Mouse (Mus musculus) urinary bladder, adult 18-20 months (tissue): Measurements from ENCODE around the gene Tssk6.

ENCODE experiments used
- DNase-seq, 2 experiments: peaks; one replicate each; pipeline ENCODE4 v3.0.0; 2022; ENCODE audit warnings: low spot score in 2 of 2, mixed read lengths in 2 of 2

The Tssk6 gene

DNA sequence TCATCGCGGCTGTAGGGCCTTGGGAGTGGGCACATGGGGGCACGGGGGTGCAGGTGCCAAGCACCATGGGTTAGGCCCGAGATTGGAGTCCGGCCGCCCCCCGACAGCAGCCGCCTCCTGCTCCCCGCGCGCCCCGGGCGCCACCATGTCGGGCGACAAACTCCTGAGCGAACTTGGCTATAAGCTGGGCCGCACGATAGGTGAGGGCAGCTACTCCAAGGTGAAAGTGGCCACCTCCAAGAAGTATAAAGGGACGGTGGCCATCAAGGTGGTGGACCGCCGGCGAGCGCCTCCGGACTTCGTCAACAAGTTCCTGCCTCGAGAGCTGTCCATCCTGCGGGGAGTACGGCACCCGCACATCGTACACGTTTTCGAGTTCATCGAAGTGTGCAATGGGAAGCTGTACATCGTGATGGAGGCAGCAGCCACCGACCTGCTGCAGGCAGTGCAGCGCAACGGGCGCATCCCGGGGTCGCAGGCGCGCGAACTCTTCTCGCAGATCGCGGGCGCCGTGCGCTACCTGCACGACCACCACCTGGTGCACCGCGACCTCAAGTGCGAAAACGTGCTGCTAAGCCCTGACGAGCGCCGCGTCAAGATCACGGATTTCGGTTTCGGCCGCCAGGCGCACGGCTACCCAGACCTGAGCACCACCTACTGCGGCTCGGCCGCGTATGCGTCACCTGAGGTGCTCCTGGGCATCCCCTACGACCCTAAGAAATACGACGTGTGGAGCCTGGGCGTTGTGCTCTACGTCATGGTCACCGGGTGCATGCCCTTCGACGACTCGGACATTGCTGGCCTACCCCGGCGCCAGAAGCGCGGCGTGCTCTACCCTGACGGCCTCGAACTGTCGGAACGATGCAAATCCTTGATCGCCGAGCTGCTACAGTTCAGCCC is at the start of gene Tssk6, which contains the start of the genes Ndufa13 and Yjefn3:
Gene Tssk6, plus strand, starts transcription at position 22 of the 900 bp plus-strand sequence.
Gene Ndufa13, minus strand, starts transcription at position 396 of the 900 bp plus-strand sequence.
Gene Yjefn3, minus strand, starts transcription at position 550 of the 900 bp plus-strand sequence.
- no peak for DNase-seq

DNA sequence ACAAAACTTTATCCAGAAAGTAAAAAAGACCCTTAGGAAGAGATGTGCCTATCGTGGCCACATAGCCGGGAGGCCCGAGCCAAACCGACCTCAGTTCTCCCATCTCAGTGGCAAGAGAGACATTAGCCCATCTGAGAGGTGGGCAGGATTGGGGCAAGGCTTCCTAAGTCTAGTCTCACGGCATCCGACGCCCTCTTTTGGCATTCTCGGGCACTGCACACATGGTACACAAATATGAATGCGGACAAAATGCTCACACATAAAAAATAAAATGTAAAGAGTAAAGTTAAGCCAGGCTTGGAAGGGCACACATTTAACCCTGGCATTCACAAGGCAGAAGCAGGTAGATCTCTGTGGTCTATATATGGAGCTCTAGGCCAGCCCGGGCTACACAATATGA is 48.1 kb upstream of the Tssk6 start:
- DNase-seq: no peak

DNA sequence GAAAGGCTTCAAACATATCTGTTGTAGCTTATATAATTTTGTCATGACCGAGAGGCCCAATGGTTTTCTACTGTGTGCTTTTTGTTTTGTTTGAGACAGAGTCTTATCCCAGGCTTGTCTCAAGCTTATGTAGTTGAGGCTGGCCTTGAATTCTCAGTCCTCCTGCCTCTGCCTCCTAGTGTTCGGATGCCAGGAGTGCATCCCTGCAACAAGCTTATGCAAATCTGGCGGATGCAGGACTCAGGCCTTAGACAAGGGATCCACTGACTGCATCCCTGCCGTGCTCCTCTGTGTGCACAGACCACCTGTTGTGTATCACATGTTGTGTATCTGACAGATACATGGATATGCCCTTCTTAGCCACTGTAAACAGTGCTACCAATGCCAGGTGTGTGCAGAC is 41.2 kb upstream of the Tssk6 start:
- DNase-seq: no peak

- DNase-seq: no peak
Observed at GRCm38 (mm10) chr8:69861251-69861650, 40.7 kb upstream of the Tssk6 start.

DNA sequence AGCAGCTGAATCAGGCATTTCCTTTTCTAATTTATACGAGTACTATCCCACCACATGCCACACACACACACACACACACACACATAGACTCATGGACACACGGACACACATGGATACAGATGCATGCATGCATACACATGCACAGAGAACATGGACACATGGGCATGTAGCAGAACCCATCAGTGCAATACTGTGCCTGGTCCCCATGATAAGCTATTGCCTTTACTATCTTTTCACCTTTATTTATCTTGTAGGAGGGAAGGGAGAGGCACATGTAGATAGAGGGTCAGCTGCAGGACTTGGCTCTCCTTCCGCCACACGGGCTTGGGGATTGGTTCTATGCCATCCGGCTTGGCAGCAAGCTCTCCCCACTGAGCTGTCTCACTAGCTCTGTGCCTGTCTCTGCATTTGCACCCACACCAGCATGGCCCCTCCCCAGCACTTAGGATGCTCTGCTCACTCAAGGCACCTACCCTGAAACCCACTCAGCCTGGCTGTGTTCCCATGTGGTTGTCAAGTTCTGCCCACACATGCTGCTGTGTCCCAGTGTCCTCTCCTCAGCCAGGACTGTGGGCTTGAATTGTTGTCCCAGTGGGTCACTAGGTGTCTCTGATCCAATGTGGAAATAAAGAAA is 38.5 kb upstream of the Tssk6 start:
- no peak for DNase-seq

DNA sequence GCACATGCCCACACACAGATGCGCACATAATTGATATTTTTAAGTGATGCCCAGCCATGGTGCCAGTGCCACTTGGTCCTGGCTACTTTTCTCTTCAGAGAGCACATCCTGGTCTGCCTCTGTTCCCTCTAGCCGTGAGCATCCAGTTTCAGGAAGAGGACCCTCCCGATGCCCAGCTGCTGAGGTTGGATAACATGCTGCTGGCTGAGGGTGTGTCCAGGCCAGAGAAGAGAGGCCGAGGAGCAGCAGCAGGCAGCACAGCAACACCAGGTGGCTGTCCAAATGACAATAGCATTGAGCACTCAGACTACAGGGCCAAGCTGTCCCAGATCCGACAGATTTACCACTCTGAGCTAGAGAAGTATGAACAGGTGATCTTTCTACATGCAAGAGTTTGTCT is 37.8 kb upstream of the Tssk6 start:
- DNase-seq: no peak

DNA sequence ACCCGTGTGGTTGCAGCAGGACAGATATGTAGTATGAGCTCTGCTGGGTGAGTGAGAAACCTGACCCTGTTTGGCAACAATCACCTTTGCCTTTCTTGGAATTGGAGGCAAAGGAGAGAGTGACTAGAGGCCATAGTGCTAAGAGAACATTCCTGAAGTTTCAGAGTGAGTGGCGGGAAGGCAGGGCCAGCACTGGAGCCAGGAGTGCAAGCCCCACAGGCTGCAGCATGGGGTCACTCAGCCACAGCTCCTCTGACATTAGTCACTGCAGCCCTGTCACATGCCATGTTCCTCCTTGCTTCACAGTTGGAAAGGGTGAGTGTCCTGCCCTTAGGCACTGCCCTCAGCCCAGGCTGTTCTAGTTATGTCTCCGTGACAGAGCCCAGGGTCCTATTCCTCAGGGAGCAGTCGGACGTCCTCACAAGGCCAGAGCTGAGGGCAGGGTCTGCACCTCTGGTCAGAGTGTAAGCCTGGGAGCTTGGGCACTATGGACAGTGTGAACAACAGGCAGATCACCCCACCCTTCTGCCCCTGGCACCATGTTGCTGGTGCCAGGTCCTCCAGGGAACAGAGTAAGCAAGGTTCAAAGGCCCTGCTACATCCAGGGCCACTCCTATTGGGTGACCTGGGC is 34.2 kb upstream of the Tssk6 start:
- DNase-seq: no peak

- DNase-seq: no peak
Observed at GRCm38 (mm10) chr8:69870003-69870765, 31.8 kb upstream of the Tssk6 start.

- DNase-seq: no peak
Observed at GRCm38 (mm10) chr8:69870907-69871306, 31.1 kb upstream of the Tssk6 start.

DNA sequence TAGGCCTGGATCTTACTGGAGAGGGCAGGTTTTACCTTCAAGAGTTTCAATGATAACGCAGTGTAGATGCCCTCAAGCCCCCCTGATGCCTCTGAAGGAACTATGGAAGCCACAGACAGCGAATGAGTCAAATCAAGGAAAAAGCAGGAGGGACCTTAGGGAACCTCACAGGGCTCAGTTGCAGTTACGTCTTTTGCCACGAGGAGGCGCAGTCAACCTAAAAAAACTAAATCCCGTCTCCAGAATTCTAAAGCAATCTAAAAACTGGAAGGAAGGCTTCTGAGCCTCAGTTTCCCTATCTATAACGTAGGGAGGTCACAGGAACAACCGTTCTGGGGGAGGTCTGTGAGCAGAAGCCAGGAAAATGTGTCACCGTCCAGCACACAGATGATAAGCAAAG is 27.8 kb upstream of the Tssk6 start:
- peak in 1 of 2 experiments; percentile 68 for DNase-seq

DNA sequence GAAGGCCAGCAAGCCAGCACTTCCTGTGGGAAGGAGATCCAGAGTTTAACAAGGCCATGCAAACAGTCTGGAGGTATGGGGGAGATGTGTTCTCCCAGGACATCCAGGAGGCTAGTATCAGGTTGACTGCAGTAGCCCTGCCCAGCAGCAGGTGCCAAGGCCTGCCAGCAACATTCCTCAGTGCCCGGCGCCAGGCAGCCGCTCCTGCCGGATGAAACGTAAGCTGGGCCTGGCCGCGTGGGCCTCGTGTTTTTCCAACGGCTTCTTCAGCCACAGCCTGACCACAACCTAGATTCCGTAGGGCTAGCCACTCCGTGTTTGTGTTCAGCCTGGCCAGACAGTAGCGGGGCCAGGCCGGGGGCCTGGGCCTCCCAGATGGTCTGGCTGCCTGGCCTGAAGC is 27.3 kb upstream of the Tssk6 start:
- DNase-seq: no peak

GRCm38 (mm10) chr8:69876097-69876496 is 25.9 kb upstream of the Tssk6 start:
- no peak for DNase-seq

- no peak for DNase-seq
Observed at GRCm38 (mm10) chr8:69876967-69877366, 25.0 kb upstream of the Tssk6 start.

GRCm38 (mm10) chr8:69877396-69877795 is 24.6 kb upstream of the Tssk6 start:
- DNase-seq: no peak

DNA sequence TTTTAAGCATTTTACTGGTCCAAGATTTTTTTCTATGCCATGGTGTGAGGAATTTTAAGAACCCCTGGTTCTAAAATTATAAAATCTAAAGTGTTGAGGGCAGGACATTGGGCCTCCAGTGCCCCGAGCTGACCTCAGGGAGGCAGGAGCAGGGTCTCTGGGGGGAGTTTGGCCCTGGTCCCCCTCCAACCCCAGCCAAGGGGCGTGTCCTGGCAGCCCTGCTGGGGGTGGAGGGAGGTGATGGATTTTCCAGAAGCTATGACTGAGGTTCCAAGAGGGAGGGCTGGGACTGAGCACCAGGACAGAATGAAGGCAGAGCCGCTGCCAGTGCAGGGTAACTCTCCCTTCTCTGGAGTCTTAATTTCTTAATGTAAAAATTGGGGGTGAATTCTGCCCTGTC is 24.0 kb upstream of the Tssk6 start:
- DNase-seq: no peak

DNA sequence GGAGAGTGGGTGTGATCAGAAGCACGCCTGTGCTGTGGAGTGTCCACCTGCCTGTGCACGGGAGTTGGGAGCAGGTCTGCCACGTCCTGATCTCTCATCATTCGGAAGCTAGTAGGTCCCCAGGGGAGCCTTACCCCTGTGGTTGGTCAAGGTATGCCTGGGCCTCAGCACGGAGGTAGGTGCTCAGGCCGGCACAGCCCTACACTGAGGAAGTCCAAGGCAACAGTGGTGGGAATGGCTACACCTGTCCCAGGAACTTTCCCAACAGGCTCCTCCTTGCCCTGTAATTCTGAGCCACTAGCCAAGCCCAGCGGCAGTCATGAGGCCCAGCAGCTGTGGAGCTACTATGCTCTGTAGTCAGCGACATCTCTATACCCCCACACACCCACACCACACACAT is 22.3 kb upstream of the Tssk6 start:
- no peak for DNase-seq

- DNase-seq: no peak
Observed at GRCm38 (mm10) chr8:69880841-69881240, 21.1 kb upstream of the Tssk6 start.

- DNase-seq: no peak
Observed at GRCm38 (mm10) chr8:69881261-69881865, 20.6 kb upstream of the Tssk6 start.

- DNase-seq: peak in 1 of 2 experiments; percentile 48
Observed at GRCm38 (mm10) chr8:69882021-69882756, 19.8 kb upstream of the Tssk6 start.

GRCm38 (mm10) chr8:69882833-69883600 is 19.0 kb upstream of the Tssk6 start:
- no peak for DNase-seq
